ENCODE assay signal across 22 mouse cellular contexts in genomic region chrX:36825032-36825431, GRCm38 (mm10). TPM values are rescaled to one million over a fixed set of nuclear protein-coding genes. Genes with fewer than 3 reads are reported as not detected.
DNase-seq lines count a peak whose midpoint lies in the region; ATAC-seq and TF ChIP-seq lines count a peak whose summit lies in the region.
"Had no signal": no experiment of that assay in that cellular context is flagged by ENCODE, and none has a peak within 500 bp of the region (broad histone marks: within the 10 kb centered on the region; RNA-seq: fewer than 3 reads in every experiment).

No protein-coding gene starts in this region.

- 42% methylated on average over 2 of the region's 2 CpGs for WGBS in kidney, adult 2 months
- whole genome bisulfite sequencing in kidney, embryonic 15.5 days, result 57% methylated on average over 2 of the region's 2 CpGs
- WGBS in intestine, embryonic 15.5 days, result 57% methylated on average over 2 of the region's 2 CpGs
- 26% methylated on average over 2 of the region's 2 CpGs for WGBS in large intestine, adult 2 months

- H3K9ac ChIP-seq in kidney, embryonic 15.5 days, result no peak overlapping the region
- H3K9ac ChIP-seq in intestine, embryonic 15.5 days, result no peak overlapping the region
- H3K9ac ChIP-seq: heart, embryonic 15.5 days; hindbrain, embryonic 15.5 days; limb, embryonic 12.5 days; liver, embryonic 15.5 days; midbrain, embryonic 15.5 days had no signal

- H3K4me1 ChIP-seq in kidney, adult 2 months (ENCODE audit: control insufficient read depth, insufficient read depth, low read length), result peaks cover 7% of the 10 kb centered on the region; the same call in 1 of the 2 replicates
- no peaks in the 10 kb centered on the region for H3K4me1 ChIP-seq in kidney, embryonic 15.5 days
- H3K4me1 ChIP-seq in intestine, embryonic 15.5 days (replicated peaks), result no peaks in the 10 kb centered on the region
- H3K4me1 ChIP-seq: embryonic facial prominence, embryonic 10.5 days; heart, embryonic 15.5 days; hindbrain, embryonic 15.5 days; limb, embryonic 12.5 days; liver, embryonic 15.5 days; midbrain, embryonic 15.5 days had no signal

- no peak overlapping the region for H3K4me2 ChIP-seq in kidney, embryonic 15.5 days
- no peak overlapping the region for H3K4me2 ChIP-seq in intestine, embryonic 15.5 days (replicated peaks)
- H3K4me2 ChIP-seq: heart, embryonic 15.5 days; hindbrain, embryonic 15.5 days; limb, embryonic 12.5 days; liver, embryonic 15.5 days; midbrain, embryonic 15.5 days had no signal

- H3K36me3 ChIP-seq in kidney, adult 2 months (ENCODE audit: control insufficient read depth, insufficient read depth, low read length), result no peaks in the 10 kb centered on the region
- H3K36me3 ChIP-seq in kidney, embryonic 15.5 days, result no peaks in the 10 kb centered on the region
- no peaks in the 10 kb centered on the region for H3K36me3 ChIP-seq in intestine, embryonic 15.5 days
- H3K36me3 ChIP-seq: embryonic facial prominence, embryonic 10.5 days; heart, embryonic 15.5 days; hindbrain, embryonic 15.5 days; limb, embryonic 12.5 days; liver, embryonic 15.5 days; midbrain, embryonic 15.5 days had no signal

- ATAC-seq in kidney, embryonic 15.5 days (replicated peaks; ENCODE audit: low FRiP score), result no peak
- peak; percentile 37; the same call in 1 of the 2 replicates for ATAC-seq in intestine, embryonic 15.5 days
- ATAC-seq in megakaryocyte, adult 5-6 weeks (ENCODE audit: poor library complexity, severe bottlenecking), result no peak
- ATAC-seq: midbrain, embryonic 15.5 days had no signal

- H3K27ac ChIP-seq in kidney, adult 2 months (ENCODE audit: insufficient read depth, low read depth, low read length), result peak overlapping the region; percentile 76; the same call in 1 of the 2 replicates
- H3K27ac ChIP-seq in kidney, embryonic 15.5 days, result no peak overlapping the region
- no peak overlapping the region for H3K27ac ChIP-seq in intestine, embryonic 15.5 days
- H3K27ac ChIP-seq: embryonic facial prominence, embryonic 10.5 days; heart, embryonic 15.5 days; hindbrain, embryonic 15.5 days; limb, embryonic 12.5 days; liver, embryonic 15.5 days; midbrain, embryonic 15.5 days had no signal

- H3K9me3 ChIP-seq in kidney, embryonic 15.5 days (replicated peaks), result no peaks in the 10 kb centered on the region
- no peaks in the 10 kb centered on the region for H3K9me3 ChIP-seq in intestine, embryonic 15.5 days
- H3K9me3 ChIP-seq: embryonic facial prominence, embryonic 10.5 days; heart, embryonic 15.5 days; hindbrain, embryonic 15.5 days; limb, embryonic 12.5 days; liver, embryonic 15.5 days; megakaryocyte, embryonic 14.5 days; midbrain, embryonic 15.5 days had no signal

- TF ChIP-seq CTCF in kidney, adult 2 months (conservative IDR thresholded peaks at IDR 0.05; ENCODE audit: insufficient read depth, insufficient read length, low read depth, low read length), result no peak

- no peak overlapping the region for H3K4me3 ChIP-seq in kidney, adult 2 months (ENCODE audit: insufficient read depth, low read depth, low read length)
- no peak overlapping the region for H3K4me3 ChIP-seq in kidney, embryonic 15.5 days (replicated peaks)
- no peak overlapping the region for H3K4me3 ChIP-seq in intestine, embryonic 15.5 days (replicated peaks)
- H3K4me3 ChIP-seq: embryonic facial prominence, embryonic 10.5 days; heart, embryonic 15.5 days; hindbrain, embryonic 15.5 days; limb, embryonic 12.5 days; liver, embryonic 15.5 days; megakaryocyte, embryonic 14.5 days; midbrain, embryonic 15.5 days; myocyte had no signal

- peak; percentile 87 for DNase-seq in kidney, adult 2 months
- peak; percentile 76 to 78 for DNase-seq in kidney, adult 8-10 months
- DNase-seq in large intestine, adult 2 months (ENCODE audit: low read depth, low spot score), result peak; percentile 76
- no peak for DNase-seq in urinary bladder, postnatal 14 days (ENCODE audit: low spot score)
- DNase-seq: cerebellum, adult 2 months; cerebellum, postnatal 36 days; gastrocnemius, postnatal 10 days; heart, postnatal 4 days; lung, postnatal 10 days; retina, postnatal 1 day; thymus, postnatal 36 days had no signal

- TF ChIP-seq POLR2A in kidney, adult 2 months (IDR thresholded peaks at IDR 0.05; ENCODE audit: low read depth, low read length), result no peak

- H3K27me3 ChIP-seq in kidney, adult 2 months (replicated peaks; ENCODE audit: control insufficient read depth, insufficient read depth, low read length), result no peaks in the 10 kb centered on the region
- no peaks in the 10 kb centered on the region for H3K27me3 ChIP-seq in kidney, embryonic 15.5 days
- H3K27me3 ChIP-seq in intestine, embryonic 15.5 days (replicated peaks), result no peaks in the 10 kb centered on the region
- H3K27me3 ChIP-seq: heart, embryonic 15.5 days; hindbrain, embryonic 15.5 days; limb, embryonic 12.5 days; liver, embryonic 15.5 days; midbrain, embryonic 15.5 days had no signal

RNA-seq across cellular contexts. Expression of gene Slc25a5, which starts 29.6 kb away (rescaled TPM):
- 1,901 and 2,104 TPM in 2 replicates for polyA plus RNA-seq in kidney, adult 2 months (2012; rRNA removed)
- 783 and 885 TPM in 2 replicates for polyA plus RNA-seq in kidney, embryonic 15.5 days (2015; fragmentation: Nextera tagmentation; extraction: Ambion mirVana)
- polyA plus RNA-seq in intestine, embryonic 15.5 days (2015; fragmentation: Nextera tagmentation; extraction: Ambion mirVana), result 996 and 1,065 TPM in 2 replicates
- 1,802 and 2,724 TPM in 2 replicates for polyA plus RNA-seq in large intestine, adult 2 months (2012; rRNA removed)
- total RNA-seq in megakaryocyte, adult 5-6 weeks (2015), result 699 and 817 TPM in 2 replicates
- 576 and 610 TPM in 2 replicates for total RNA-seq in megakaryocyte, adult 5-6 weeks (2017)

RNA-seq across cellular contexts. Expression of gene Ube2a, which starts 48.7 kb away (rescaled TPM):
- polyA plus RNA-seq in kidney, adult 2 months (2012; rRNA removed), result 33.1 and 44.2 TPM in 2 replicates
- polyA plus RNA-seq in kidney, embryonic 15.5 days (2015; fragmentation: Nextera tagmentation; extraction: Ambion mirVana), result 103 and 118 TPM in 2 replicates
- polyA plus RNA-seq in intestine, embryonic 15.5 days (2015; fragmentation: Nextera tagmentation; extraction: Ambion mirVana), result 103 and 115 TPM in 2 replicates
- 41.4 and 43.5 TPM in 2 replicates for polyA plus RNA-seq in large intestine, adult 2 months (2012; rRNA removed)
- total RNA-seq in megakaryocyte, adult 5-6 weeks (2015), result 97.6 and 104 TPM in 2 replicates
- 19.8 and 22.7 TPM in 2 replicates for total RNA-seq in megakaryocyte, adult 5-6 weeks (2017)

RNA-seq across cellular contexts. Expression of gene C330007P06Rik, which starts 48.9 kb away (rescaled TPM):
- 13.6 and 17.8 TPM in 2 replicates for polyA plus RNA-seq in kidney, adult 2 months (2012; rRNA removed)
- polyA plus RNA-seq in kidney, embryonic 15.5 days (2015; fragmentation: Nextera tagmentation; extraction: Ambion mirVana), result 30.9 and 32.9 TPM in 2 replicates
- polyA plus RNA-seq in intestine, embryonic 15.5 days (2015; fragmentation: Nextera tagmentation; extraction: Ambion mirVana), result 27.2 and 28.6 TPM in 2 replicates
- polyA plus RNA-seq in large intestine, adult 2 months (2012; rRNA removed), result 5.0 and 11.2 TPM in 2 replicates
- 23.8 and 25.9 TPM in 2 replicates for total RNA-seq in megakaryocyte, adult 5-6 weeks (2015)
- total RNA-seq in megakaryocyte, adult 5-6 weeks (2017), result 51.9 and 59.1 TPM in 2 replicates
